Mouse (Mus musculus) megakaryocyte progenitor cell, adult 5-6 weeks (primary cell): Measurements from ENCODE around the gene Gm10300. TPM values are rescaled to one million over a fixed set of nuclear protein-coding genes. Genes with fewer than 3 reads are reported as not detected.

Experiments
- ATAC-seq: replicated peaks from 2 replicates; pipeline ENCODE4 v1.8.0; 2016; ENCODE audit warnings: mild to moderate bottlenecking, moderate TSS enrichment, inconsistent platforms; ENCODE audit not compliant: poor library complexity
- total RNA-seq, 2 experiments: library from RNA; stranded (forward) in 1 of 2; stranded (reverse) in 1 of 2; fragments of 157-497, 149-512 nt in 1 of 2; fragments of 200-1000 nt in 1 of 2; gene quantifications; 2 replicates each; pipeline versions ENCODE4 v1.2.3 to v1.2.4; 2015 to 2017

Gm10300 gene
- total RNA-seq, 2 experiments from 2014 or later, result 0.07 to 0.50 TPM

DNA sequence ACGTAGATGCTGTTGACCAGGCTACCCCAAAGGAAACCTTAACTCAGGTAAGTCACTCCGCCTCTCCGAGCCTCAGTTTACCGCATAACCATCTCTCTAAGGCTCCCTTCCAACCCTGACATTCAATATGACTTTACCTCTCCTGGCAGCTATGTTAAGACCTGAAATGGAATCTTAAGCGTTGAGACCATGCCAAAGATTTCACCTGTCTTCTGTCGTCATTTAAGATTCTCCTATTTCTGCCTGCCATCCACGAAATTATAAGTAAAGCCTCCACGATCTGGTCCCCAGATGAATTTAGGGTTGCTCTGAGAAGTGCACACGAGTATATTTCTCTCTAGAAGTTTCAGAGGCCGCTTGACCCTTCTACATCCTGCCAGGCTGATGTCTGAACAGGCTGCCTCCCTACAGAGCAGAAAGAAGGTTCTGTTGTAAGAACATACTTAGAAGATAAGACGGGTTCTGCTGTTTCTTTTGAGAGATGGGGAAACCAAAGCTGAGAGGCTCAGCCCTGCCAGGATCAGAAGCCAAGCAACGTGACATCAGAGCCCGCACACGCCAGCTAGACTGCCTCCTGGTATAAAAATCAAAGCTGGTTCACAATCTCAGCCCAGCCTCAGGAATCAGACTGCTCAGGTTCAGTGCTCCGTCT is 24.8 kb upstream of the Gm10300 start:
- ATAC-seq, result peak; percentile 16; the same call in 1 of the 2 replicates

DNA sequence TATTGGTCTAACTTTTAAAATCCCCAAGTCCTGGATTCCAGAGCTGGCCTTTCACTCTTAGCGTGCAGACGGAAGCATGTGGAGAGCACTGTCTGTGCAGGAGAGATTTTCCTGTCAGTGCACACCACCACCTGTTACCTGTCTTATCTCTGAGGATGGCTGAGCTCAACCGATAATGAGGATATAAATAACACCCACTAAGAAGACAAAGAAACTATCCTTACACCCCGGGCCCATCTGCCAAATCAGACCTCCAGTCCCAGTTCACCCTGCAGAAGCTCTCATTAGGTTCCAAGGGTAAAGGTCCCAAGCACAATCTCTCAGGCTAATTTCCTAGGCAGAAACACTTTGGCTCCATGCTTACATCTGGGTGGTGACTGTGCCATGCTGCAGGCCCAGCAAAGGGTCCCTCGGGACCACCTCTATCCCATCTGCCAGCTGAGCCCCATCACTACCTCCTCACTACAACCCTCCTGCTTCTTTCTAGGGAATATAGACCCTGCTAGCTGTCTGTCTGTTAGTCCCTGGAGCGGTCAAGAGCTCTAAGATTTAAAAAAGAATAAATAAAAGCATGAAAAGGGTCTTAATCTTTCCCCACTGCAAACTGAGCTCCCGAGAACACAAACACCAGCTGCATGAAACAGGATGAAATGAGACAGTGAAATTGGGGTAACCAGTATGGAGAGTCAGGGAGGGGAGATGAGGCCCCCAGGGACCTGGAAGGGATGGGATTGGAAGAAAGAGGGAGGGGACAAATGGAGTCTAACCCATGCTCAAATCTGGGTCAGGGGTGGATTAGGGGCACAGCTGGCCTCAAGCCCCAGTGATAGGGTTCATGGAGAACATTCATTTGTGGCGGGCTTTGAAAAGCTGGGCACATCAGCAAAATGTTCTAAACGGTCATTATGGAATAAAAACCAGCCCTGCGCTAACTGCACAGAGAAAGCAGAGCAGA is 22.9 kb upstream of the Gm10300 start:
- no peak for ATAC-seq

DNA sequence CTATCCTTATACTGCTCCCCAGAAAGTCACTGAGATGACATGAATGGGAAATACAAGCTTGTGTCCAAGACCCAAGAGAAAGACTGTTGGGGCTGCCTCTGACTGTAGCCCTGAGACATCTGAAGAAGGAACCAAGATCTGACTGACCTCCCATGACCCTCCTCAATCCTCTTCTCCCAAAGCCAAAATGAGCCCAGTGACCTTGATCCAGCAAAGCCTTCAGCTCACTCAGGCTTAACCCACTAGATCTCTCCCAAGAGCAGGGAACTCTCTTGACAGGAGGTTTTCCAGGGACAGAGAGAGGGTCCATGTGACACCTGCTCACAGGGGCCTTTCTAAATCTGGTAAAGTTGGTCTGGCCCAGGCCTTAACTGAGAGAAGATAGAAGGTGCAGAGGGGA is 17.2 kb upstream of the Gm10300 start:
- ATAC-seq, result no peak

DNA sequence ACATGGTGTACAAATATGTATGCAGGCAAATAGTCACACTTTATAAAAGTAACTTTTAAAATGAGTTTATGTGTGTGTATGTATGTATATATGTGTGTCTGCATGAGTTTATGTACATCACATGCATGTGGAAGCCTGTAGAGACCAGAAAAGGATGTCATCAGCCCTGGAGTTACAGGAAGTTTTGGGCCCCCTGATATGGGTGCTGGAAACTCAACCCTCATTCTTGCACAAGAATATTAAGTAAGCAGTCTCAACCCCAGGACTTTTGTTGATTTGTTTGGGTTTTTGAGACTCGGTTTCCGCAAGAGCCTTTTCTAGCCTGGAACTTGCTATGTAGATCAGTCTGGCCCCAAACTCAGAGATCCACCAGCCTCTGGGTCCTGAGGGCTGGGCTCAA is 15.0 kb upstream of the Gm10300 start:
- peak; percentile 35; the same call in 1 of the 2 replicates for ATAC-seq

DNA sequence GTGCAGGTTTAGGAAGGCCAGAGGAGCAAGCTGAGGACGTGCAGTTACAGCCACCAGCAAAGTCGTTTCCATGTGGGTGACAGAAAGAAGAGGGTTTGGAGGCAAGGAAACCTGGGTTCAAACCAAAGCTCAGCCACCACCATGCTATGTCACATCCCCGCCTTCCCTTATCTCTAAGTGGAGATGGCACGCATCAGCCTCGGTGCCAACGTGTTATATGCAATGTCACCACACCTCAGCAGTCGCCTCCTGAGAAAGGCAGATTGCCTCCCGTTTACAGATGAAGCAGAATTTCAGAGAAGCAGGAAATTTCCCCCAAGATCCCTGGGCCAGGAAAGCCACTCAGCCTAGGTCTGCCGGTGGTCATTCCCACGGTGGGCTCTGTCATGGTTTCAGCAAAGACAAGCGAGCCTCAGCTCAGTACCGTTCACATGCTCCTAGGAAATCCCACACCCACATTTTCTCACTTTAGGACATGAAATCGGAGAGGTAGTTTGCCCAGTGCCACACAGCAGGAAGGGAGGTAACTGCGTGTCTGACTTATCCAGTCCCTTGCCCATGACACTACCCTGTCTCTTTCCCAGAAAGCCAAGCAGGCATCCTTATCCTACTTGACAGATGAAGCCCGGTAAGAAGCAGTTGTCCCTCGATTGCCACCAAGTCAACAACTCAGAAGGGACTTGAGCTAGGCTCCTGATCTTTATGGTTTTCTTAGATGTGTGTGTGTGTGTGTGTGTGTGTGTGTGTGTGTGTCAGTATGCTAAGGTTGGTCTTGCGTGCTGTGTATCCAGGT is 14.3 kb upstream of the Gm10300 start:
- peak; percentile 84 for ATAC-seq

DNA sequence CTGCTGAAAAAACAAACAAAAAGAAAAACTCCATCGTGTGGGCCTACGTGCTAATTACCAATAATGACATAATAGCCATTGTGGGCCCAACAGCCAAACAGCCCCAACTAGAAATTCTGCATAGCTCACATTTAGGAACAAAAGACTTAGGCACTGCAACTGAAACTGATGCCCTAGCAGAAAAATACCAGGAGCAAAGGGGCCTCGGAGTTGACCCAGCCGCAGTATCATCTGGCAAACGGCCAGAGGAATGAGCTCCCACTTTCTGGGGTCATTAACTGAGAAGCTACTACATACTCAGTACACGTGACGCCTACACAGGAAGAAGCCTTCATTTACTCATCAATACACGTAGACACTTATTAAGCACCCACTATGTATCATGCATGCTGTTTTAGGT is 12.2 kb upstream of the Gm10300 start:
- ATAC-seq, result no peak

DNA sequence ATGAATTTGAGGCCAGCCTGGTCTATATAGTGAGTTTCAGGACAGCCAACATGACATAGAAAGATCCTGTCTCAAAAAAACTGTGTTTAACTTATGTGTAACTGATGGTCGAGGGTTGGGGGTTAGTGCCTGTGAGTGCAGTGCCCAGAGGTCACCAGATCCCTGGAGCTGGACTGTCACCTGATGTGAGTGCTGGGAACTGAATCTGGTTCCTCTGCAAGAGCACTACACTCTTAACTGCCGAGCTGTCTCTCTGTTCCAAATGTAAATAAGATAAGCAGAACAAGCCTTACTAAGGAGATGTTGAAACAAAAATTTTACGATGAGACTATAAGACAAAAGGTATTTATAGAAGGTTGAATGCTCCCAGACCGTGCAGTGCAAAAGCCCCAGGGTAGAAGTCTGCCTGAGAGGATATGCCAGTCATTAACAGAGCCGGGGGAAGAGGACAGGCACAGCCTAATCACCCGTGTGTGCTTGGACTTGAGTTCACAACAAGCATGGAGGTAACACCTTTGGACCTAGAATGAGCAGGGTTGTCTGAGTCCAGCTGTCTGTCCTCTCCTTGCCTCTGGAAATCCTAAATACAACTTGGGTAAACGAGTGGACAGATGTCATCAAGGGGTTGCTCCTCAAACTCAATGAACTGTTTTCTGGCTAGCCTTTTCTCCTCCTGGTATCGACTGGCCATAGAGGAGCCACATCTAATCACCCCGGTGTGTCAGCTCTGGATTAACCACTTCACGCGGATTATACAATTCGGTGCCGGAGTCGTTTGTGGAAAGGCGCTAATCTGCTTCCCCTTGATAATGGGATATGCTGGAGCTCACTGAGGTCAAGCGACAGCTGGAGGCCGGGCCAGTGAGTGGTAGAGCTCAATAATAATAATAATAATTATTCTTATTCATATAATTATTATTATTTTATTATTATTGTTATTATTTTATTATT is 11.3 kb upstream of the Gm10300 start:
- ATAC-seq, result no peak

DNA sequence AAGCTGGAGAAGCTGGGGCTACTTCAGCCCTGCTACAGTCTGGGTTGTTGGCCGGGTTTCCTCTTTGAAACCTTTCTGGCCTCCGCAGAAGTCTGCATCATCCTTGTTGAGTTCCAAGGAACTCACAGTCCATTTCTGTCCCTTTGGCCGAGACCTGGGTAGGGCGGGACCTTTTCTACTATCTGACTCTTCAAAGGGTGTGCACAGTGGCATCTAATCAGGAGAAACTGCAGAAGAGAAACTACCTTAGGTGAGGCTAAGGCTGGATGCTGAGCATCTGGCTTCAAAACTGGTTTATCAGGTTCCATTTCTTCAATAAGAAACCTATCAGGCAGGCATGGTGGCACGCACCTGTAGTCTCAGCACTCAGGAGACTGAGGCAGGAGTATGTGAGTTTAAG is 9.9 kb upstream of the Gm10300 start:
- ATAC-seq, result no peak

DNA sequence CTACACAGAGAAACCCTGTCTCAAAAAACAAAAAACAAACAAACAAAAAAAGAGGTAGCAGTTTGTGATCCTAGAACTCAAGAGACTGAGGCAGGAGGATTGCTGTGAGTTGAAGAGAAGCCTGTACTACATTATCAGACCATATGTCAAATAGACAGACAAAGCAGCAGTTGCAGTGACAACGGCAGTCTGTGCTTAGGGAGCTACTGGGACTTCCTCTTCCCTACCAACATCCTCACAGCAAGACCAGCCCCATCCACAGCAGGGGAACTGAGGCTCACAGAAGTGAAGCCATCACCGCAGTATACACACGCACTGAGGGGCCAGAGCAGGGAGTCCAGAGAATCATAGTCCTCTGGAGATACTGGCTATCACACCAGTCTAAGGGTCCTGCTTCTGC is 8.9 kb upstream of the Gm10300 start:
- ATAC-seq, result peak; percentile 57

DNA sequence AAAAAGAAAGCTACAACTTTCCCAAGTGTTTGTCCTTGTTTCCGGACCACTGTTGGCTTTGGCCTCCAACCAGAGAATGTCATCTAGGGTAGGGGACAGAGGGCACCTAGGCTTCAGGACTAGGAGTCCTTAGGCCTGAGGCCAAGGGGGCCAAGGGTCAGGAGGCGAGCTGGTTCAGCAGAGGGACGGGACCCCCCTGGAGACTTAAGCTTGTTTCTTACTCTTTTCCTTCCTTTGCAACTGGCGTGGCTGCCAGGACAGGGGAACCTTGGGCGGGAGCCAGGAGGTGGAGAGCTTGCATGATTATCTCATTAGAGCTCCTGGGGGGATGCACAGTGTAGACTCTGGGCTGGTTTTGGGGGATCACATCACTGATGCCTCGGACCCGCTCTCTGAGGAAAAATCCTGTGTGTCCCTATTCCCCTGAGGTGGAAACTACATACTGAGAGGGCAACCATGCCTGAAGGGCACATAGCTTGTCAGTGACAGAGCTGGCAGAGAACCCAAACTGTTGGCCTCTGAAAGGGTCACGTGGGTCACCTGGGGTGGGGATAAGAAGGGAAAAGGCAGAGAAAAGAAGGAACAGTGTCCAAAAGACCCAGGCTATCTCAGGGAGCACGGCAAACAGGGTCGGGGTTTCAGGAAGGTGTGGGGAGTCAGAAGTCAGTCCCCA is 8.3 kb upstream of the Gm10300 start:
- ATAC-seq, result peak; percentile 13; the same call in 1 of the 2 replicates

DNA sequence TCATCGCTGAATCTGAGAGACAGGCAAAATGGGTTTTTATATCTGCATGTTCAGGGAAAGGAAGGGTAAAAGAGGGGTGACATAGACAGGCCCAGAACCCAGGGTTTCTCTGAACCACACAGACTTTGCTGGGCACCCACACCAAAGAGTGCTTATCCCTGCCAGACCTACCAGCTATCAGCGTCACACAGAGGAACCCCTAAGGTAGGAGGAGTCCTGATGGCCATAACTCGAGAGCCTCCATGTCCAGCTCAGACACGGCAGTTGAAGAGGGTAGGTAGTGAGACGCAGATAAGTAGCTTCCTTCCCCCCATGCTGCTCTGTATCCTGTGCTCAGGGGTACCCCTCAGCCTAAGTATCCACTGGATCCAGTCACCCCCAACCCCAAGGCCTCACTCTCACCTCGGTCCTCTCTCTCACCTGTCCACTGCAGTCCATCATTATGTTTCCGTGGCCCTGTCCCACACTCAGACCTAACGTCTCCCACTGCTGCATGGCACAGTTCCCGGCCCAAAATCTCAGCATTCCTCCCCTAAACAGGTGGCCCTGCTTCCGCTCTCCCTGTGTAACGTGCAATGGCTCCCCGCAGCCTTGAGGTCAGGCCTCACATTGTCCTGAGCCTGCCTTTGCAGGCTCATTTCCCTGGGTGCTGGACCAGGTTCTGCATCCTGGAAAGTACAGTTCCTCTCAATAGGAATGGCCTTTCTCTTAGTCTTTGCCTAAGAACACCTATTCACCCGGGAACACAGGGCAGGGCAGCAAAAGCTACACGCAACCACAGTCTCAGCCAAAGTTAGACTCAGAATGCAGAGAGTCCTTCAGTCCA is 7.2 kb upstream of the Gm10300 start:
- peak; percentile 41; the same call in 1 of the 2 replicates for ATAC-seq

DNA sequence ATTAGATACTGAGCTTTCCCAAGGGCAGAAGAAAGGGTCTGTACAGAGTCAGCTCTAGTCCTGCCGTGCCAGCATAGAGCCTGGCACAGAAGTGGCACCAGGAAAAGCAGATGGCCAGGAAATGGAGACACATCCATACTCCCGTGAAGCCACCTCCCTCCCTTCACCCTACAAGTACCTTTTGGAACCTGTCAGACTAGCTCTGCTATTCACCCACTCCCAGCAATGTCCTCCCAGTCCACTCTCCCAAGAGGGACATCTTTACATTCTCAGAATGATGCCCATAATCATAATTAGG is 6.6 kb upstream of the Gm10300 start:
- no peak for ATAC-seq

DNA sequence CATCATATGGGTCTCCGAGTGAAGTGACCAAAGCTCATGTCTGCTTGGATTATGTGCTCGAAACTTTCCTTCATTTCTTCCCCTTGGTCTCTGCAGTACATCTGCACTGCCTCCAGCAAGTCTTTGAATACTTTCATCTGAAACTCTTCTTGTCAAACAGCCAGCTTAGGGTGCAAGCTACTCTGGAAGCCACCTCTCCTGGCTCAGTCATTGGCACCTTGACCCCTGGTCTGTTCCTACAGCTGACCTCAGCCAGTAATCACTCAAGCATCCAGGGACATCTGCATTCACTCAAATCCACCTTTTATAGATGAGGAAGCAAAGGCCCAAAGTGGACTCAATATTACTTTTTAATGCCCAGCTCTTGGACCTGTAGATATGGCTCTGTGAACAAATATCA is 2.8 kb upstream of the Gm10300 start:
- ATAC-seq, result no peak

DNA sequence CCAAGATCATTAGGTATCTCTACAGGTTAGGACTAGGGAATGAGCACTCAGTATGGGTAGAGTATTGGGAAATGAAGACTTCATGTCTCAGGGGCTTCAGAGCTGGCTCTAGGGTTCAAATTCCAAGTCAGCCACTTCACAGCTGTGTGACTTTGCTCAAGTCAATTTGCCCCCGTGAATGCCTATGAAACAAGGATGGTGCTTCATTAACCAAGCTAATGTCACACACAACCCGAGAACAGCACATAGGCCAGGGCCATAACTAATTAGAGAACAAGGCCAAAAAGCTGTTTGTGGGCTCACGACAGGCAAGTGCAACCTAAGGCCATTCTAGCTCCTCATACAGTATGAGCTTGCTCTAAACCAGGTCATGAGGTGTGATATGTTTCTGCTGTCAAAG is 2.3 kb upstream of the Gm10300 start:
- no peak for ATAC-seq

DNA sequence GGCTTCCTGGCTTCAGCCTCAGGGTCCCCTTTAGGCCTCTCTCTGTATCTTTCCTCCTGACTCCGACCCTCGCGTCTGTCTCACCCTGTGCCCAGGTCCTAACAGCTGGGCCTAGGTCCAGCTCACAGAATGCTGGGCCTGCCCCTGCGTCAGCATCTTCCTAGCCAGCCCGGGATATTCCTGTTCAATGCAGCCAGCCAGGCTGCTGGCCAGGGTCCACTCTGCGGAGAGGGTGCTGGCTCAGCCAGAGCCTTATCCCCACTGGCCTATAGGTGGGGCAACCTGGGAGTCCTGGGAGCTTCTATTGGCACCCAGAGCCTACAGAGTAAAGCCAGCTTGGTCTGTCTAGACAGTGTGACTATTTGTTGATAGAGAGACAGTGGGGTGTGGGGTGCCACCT is 1.6 kb upstream of the Gm10300 start:
- no peak for ATAC-seq

DNA sequence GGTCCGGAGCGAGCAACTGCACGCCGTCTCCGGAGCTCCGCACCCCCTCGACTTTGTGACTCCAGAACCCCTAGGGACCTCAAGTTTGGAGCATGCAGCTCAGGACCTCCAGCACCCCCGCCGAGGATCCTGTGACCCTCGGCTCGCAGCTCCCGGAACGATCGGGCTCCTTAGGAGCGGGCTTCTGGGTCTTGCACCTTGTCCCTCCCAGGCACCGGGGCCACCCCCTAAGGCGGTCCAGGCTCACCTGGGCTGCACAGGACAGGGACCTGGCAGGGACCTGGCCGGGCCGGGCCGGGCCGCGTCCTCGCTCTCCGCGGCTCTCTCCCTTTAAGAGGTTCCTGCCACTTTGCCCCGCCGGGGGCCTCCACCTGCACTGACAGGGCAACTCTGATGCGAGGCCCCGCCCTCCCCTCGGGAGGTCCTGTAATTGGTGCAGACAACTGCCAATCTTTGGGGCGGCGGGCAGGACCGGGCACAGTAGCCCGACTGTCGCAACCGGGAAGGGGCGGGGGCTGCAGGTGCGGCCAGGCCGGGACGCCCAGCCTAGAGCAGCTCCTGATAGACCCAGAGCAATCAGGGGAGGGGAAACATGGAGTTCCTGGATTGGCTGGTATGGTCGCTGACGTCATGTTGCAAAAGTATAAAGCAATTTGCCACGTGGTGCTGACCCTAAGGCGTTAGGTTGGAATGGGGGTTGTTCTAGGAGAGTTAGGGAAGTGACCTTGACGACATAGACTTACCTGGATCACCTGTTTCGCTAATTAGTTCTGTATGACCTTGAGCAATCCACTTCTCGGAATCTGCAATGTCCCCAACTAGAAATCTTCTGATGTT is 654 bp downstream of the Gm10300 start, which contains the start of gene Epb41:
Gene Epb41, minus strand, starts transcription at position 389 of the 837 bp plus-strand sequence.
- ATAC-seq, result peak; percentile 64

DNA sequence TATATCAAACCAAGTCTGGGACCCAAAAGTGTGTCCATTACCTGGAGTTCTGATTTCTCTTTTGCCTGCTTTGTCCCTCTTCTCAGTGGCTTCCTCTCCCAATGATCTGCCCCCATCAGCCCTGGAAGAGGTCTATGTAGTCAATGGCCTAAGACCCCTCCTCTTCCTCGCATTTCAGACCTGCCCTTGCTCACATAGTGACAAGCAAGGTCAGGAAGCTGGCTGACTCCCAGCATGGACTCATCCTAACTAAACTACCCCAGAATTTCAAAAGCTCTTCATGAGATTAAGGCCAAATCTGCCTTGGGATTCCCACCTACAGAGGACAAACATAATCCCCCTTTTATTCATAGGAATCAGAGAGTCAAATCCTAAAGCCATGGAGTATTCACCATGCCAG is 1.3 kb downstream of the Gm10300 start:
- ATAC-seq, result no peak
